8 mouse cellular contexts compared by ENCODE assay signal in genomic region chr12:72831711-72832432, GRCm38 (mm10).
A peak's percentile ranks its signal among the peaks of the same experiment; 100 is the strongest.
DNase-seq lines count a peak whose midpoint lies in the region; ATAC-seq and TF ChIP-seq lines count a peak whose summit lies in the region.

No protein-coding gene starts in this region.

- DNase-seq in heart, adult 18-20 months, result peak; percentile 20 to 29
- no peak for DNase-seq in heart, postnatal 25 days (ENCODE audit: low spot score)
- peak; percentile 49 for DNase-seq in cerebellum, adult 8-10 months
- DNase-seq in frontal cortex, postnatal 10 days (ENCODE audit: low spot score in 2 of 2), result peak; percentile 66 to 72
- peak; percentile 66 for DNase-seq in hindbrain, postnatal 0 days (ENCODE audit: low spot score)
- peak; percentile 67 for DNase-seq in left cerebral cortex, postnatal 4 days
- DNase-seq in yolk sac, embryonic 10.5 days (ENCODE audit: low spot score), result no peak

- H3K9ac ChIP-seq in hindbrain, postnatal 0 days (replicated peaks; ENCODE audit: low read length), result peak overlapping the region; percentile 56
- H3K9ac ChIP-seq in neural tube, embryonic 12.5 days, result peak overlapping the region; percentile 39; the same call in 1 of the 2 replicates

- no peaks in the 10 kb centered on the region for H3K36me3 ChIP-seq in hindbrain, postnatal 0 days (ENCODE audit: insufficient read depth, low read length)
- H3K36me3 ChIP-seq in neural tube, embryonic 12.5 days, result no peaks in the 10 kb centered on the region

- peak; percentile 76 for ATAC-seq in hindbrain, postnatal 0 days
- peak; percentile 77 for ATAC-seq in neural tube, embryonic 12.5 days (ENCODE audit: low FRiP score, low read depth)

- H3K27me3 ChIP-seq in hindbrain, postnatal 0 days (ENCODE audit: insufficient read depth, low read length), result no peaks in the 10 kb centered on the region
- H3K27me3 ChIP-seq in neural tube, embryonic 12.5 days (replicated peaks), result peaks cover 17% of the 10 kb centered on the region

- H3K9me3 ChIP-seq in hindbrain, postnatal 0 days (ENCODE audit: low read length), result no peaks in the 10 kb centered on the region
- no peaks in the 10 kb centered on the region for H3K9me3 ChIP-seq in neural tube, embryonic 12.5 days

- no peak for TF ChIP-seq CTCF in hindbrain, postnatal 0 days (IDR thresholded peaks at IDR 0.05; ENCODE audit: low read depth)

- peak overlapping the region; percentile 42 for H3K4me3 ChIP-seq in hindbrain, postnatal 0 days (ENCODE audit: low read length)
- H3K4me3 ChIP-seq in neural tube, embryonic 12.5 days, result peak overlapping the region; percentile 24

- intact Hi-C loops in heart, postnatal 25 days (cut with DNase I), result no loop called here
- intact Hi-C loops in left cerebral cortex, postnatal 4 days (cut with DNase I), result no loop called here

- peaks cover 6% of the 10 kb centered on the region for H3K4me1 ChIP-seq in hindbrain, postnatal 0 days (ENCODE audit: insufficient read depth, low read length)
- peaks cover 9% of the 10 kb centered on the region for H3K4me1 ChIP-seq in neural tube, embryonic 12.5 days

- H3K27ac ChIP-seq in hindbrain, postnatal 0 days, result peak overlapping the region; percentile 78
- H3K27ac ChIP-seq in neural tube, embryonic 12.5 days, result no peak overlapping the region

- peak overlapping the region; percentile 63 for H3K4me2 ChIP-seq in hindbrain, postnatal 0 days (ENCODE audit: low read depth, low read length)
- H3K4me2 ChIP-seq in neural tube, embryonic 12.5 days (replicated peaks), result peak overlapping the region; percentile 66

- WGBS in hindbrain, postnatal 0 days, result 6% methylated on average over 41 of the region's 42 CpGs
- 7% methylated on average over 42 of the region's 42 CpGs for WGBS in neural tube, embryonic 12.5 days

Comparison
In these comparisons a context has a peak if more than half of its experiments do, and no peak if none do; other contexts are left out.
1. DNase-seq: peak in heart, adult 18-20 months (2 of 2), cerebellum, adult 8-10 months (single experiment), frontal cortex, postnatal 10 days (2 of 2), hindbrain, postnatal 0 days (single experiment) and left cerebral cortex, postnatal 4 days (single experiment); none in heart, postnatal 25 days (single experiment) and yolk sac, embryonic 10.5 days (single experiment).